Mouse (Mus musculus) granulocyte monocyte progenitor cell, adult 5-6 weeks (primary cell): Measurements from ENCODE around the gene Ppfibp2. TPM values are rescaled to one million over a fixed set of nuclear protein-coding genes. Genes with fewer than 3 reads are reported as not detected.

Experiments
- ATAC-seq: replicated peaks from 2 replicates; pipeline ENCODE4 v1.8.0; 2016; ENCODE audit warnings: mild to moderate bottlenecking, moderate TSS enrichment, inconsistent platforms; ENCODE audit not compliant: poor library complexity, severe bottlenecking
- total RNA-seq, 2 experiments: library from RNA; stranded (forward) in 1 of 2; stranded (reverse) in 1 of 2; fragments of 200-712, 200-1000 nt in 1 of 2; fragments of >200 nt in 1 of 2; fragmentation: Nextera tagmentation in 1 of 2; gene quantifications; 2 replicates each; pipeline ENCODE4 v1.2.3; 2014 to 2017

Gene Ppfibp2
- total RNA-seq, 2 experiments from 2014 or later = 6.6 to 9.9 TPM

- no peak for ATAC-seq
These were observed 96.5 kb downstream of the Ppfibp2 start for GRCm38 (mm10) chr7:107691493-107691892.

DNA sequence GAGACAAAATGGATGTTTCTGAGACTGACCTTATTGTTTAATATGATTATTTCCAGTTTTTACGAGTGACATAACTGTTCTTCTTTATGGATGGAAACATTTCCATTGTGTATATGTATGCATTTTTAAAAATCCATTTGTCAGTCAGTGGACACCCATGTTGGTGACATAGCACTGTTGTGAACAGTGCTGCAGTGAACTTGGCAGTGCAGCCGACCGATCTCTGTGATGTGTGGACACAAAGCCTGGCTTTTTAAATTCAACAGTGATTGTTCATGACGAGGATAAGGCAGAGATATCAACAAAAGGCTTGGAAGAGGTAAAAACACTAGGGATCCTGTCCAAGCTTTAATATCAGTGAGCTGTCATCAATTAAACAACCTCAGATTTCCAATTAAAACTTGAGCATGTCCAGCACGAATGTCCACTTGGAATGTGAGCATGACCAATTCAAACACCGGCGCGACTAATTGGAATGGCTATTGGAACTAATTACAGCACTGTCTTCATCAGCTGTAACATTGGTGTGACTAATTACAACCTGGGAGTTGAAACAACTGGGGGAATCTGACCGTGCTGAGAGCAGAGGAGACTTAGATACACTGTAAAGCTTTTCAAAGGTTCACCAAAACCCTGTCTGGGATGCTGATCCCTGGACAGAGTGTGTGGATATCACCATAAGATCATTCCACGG lies 99.4 kb downstream of the Ppfibp2 start:
- no peak for ATAC-seq

- ATAC-seq = no peak
These were observed 102.1 kb downstream of the Ppfibp2 start for GRCm38 (mm10) chr7:107697066-107697465.

- no peak for ATAC-seq
These were observed 104.9 kb downstream of the Ppfibp2 start for GRCm38 (mm10) chr7:107699926-107700325.

DNA sequence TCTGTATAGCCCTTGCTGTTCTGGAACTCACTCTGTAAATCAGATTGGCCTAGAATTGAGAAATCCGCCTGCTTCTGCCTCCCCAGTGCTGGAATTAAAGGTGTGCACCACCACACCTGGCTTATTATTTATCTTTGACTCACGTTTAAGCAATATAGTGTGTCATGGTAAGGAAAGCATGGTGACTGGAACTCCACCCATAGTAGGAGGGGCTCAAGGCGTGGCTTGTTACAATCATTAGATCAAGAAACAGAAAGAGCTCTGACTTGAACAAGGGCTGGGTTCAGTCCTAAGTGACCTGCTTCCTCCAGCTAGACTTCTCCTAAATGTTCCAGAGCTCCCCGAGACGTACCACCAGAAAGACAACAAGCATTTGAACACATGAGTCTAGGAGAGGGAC lies 105.6 kb downstream of the Ppfibp2 start:
- no peak for ATAC-seq

- ATAC-seq = 0 out of 2 replicates have a peak, but pooled peaks have one; percentile 1
These were observed 107.7 kb downstream of the Ppfibp2 start for GRCm38 (mm10) chr7:107702461-107703380.

GRCm38 (mm10) chr7:107705941-107706340 lies 110.9 kb downstream of the Ppfibp2 start:
- ATAC-seq = no peak

DNA sequence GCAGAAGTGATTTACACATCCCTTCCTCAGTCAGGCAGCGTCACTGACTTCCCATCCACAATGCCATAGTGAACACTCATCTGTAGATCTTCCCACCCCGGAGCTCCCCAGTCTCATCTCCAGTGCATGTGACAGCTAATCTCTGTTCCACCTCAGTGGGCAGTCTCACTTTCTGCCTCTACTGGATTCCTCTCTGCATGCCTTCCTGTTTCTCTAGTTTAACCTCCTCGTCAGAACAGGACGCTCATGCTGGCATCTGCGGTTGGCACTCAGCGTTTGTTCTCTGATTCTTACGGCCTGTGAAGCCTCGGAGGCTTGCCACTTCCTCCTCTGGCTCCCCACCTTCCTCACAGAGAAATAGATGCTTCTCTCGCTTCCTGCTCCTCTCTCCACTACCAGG lies 112.6 kb downstream of the Ppfibp2 start:
- ATAC-seq = peak; percentile 88

DNA sequence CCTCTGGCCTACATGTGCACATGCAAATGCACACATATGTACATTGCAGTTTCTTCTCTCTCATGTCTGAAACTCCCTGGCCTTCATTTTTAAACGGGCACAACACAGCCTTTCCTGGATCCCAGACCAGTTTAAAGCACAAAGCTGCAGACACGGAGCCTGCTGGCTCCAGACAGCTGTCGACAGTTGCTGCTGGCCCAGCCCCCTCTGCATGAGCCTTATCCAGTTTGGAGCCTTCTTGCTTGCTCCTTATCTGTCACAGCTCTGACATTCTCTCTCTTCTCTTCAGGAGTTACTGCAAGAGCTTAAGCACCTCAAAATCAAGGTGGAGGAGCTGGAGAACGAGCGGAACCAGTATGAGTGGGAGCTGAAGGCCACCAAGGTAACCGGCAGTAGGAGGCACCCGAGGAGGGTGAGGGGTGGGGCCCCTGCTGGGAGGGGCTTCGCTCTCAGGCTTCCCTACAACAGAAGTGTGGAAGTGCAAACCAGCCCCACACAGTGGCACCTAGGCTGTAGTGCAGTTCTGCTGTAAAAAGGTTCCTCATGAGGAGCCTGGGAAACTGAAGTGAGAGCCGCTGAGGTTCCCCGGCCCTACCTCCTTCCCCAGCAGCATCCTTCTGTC lies 113.6 kb downstream of the Ppfibp2 start:
- peak; percentile 84 for ATAC-seq

DNA sequence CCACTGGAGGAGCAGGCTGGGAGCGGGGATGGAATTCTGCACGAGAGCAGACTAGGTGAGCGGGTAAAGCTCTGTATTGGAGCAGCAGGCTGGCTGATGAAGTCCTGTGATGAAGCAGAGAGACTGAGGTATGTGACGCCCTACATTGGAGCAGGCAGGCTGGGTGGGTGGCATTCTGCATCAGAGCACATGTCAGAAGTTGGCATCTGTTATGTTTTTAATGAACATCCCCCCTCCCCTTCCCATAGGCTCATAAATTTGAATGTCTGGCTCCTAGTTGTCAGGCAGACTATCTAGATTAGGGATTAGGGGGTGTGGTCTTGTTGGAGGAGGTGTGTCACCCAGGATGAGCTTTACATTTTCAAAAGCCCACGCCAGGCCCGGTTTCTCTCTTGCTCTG lies 117.7 kb downstream of the Ppfibp2 start:
- ATAC-seq = no peak

- ATAC-seq = no peak
These were observed 119.1 kb downstream of the Ppfibp2 start for GRCm38 (mm10) chr7:107714067-107714466.

GRCm38 (mm10) chr7:107720771-107721170 lies 125.8 kb downstream of the Ppfibp2 start:
- ATAC-seq = no peak

- ATAC-seq = no peak
These were observed 127.5 kb downstream of the Ppfibp2 start for GRCm38 (mm10) chr7:107722536-107722935.

DNA sequence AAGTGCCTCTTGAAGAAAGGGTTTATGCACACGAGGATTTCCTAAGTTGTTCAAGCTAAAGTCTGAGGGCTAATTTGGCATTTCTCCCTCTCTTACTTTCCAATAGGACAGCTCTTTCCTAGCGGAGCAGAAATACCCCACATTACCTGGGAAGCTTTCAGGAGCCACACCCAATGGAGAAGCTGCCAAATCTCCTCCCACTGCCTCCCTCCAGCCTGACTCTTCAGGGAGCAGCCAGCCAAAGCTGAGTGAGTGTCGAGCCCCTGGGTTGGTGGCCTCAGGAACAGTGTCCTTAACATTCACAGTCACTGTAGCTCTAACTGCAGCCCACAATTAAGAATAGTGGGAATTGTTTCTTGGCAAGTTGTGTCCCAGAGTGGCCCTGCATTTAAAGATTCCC lies 132.5 kb downstream of the Ppfibp2 start:
- no peak for ATAC-seq

DNA sequence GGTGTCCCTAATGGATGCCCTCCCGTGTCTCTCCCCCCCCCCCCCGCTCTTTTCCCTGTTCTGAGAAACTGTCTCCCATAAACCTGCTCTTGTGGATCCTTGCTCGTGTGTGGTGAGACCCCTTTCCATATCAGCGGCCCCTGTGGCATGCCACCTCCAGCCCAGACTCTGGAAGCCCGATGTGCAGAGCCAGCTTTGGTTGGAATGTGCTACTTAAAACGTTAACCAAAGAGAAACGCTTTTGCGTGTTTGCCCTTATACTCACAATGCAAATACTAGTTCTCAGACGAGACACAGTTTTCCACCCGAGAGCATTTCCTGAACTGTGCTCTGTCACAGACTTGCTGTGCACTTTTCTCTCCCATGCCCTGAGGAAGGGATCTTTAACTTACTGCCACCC lies 135.6 kb downstream of the Ppfibp2 start:
- ATAC-seq = no peak

DNA sequence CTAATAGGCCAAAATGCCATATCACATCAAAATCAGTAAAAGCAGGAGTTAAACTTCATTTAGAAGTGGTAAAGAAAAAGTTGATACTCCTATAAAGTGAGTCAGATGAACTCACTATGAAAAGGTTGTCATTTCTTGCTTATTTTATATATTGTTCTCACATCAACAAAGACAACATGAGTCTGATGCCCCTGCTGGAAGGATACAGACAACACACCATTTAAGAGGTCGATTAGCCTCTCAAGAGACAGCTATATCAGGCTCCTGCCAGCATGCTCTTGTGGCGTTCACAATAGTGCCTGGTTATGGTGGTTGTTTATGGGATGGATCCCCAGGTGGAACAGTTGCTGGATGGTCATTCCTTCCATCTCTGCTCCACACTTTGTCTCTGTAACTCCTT lies 138.2 kb downstream of the Ppfibp2 start:
- no peak for ATAC-seq

- ATAC-seq = no peak; the same call in 1 of the 2 replicates
These were observed 143.7 kb downstream of the Ppfibp2 start for GRCm38 (mm10) chr7:107738726-107739125.

- ATAC-seq = no peak
These were observed 148.0 kb downstream of the Ppfibp2 start for GRCm38 (mm10) chr7:107742963-107743465.

DNA sequence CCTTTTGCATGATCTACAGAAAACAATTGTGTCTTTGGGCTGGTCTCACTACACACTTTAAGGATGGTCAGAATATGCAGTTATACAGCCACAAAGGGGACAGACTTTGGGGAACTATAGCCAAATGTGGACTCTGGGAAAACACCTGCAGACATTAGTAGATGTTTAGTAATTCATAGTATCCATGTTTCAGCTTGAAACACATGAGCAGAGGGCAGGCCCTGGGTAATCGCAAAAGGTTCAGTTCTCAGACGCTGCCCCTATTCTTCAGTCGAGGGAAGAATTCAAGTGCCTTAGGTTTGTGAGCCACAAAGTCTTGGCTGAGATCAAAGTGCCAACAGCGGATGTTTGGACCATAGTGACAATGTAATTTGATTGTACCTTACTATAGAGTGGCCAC lies 149.4 kb downstream of the Ppfibp2 start:
- no peak for ATAC-seq

DNA sequence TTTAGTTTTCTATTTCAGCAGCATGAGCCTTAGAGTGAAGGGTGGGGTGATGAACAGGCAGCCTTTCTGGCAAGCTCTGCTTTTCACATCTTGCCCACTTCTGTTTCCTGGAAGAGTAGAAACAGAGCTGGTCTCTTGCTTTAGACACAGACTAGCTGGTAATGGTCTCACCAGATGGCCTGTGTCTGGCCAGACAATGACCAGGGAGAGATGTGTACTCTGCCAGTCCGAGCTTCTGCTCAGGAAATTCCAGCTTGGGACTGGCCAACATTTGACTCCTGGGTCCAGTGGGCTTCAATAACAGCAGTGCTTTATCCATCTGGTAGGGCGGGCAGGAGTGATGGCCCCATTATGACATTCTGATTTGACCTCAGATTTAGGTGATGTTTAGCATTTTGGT lies 150.1 kb downstream of the Ppfibp2 start:
- ATAC-seq = no peak

DNA sequence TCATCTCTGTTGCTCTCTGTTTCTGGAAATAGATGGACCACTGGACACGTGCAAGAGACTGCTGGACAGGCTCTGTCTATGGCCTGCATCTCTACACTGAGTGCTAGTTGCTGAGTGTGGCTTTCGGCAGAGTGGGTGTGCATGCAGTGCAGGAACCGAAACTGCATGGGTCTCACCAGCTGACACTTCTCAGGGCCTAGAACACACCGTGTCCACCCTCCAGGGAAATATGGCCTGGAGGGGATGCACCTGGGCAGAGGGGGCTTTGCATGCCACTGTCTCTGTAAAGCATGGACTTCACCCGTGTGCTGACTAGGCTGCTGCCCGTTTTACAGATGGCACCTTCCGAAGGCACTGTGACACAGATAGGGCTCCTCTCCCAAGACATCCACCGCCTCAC lies 151.0 kb downstream of the Ppfibp2 start:
- ATAC-seq = no peak
